Mouse (Mus musculus) midbrain, postnatal 0 days (tissue): ENCODE measurements around the gene Rflnb. TPM values are rescaled to one million over a fixed set of nuclear protein-coding genes. Genes with fewer than 3 reads are reported as not detected.
A peak's percentile ranks its signal among the peaks of the same experiment; 100 is the strongest.

ENCODE experiments used
- ATAC-seq: fragments of 200-750 bp; cut with Nextera tagmentation; 2 replicates; pipeline ENCODE4 v1.8.0; 2017; ENCODE audit warnings: moderate number of reproducible peaks, mild to moderate bottlenecking, moderate TSS enrichment, moderate library complexity; ENCODE audit not compliant: low FRiP score
- DNase-seq: peaks from one replicate; pipeline ENCODE4 v3.0.0-alpha.2; 2015; ENCODE audit warnings: low spot score
- H3K27ac ChIP-seq: fragments of 300-500 bp; sonication (generic); 2 replicates; pipeline ENCODE4 v1.5.1; 2014; ENCODE audit warnings: low read depth, mild to moderate bottlenecking, low read length, mixed read lengths
- H3K27me3 ChIP-seq: fragments of 300-500 bp; sonication (generic); 2 replicates; pipeline ENCODE4 v1.6.1; 2014; ENCODE audit warnings: low read length, control low read depth, mixed read lengths; ENCODE audit not compliant: insufficient read depth
- H3K36me3 ChIP-seq: fragments of 300-500 bp; sonication (generic); 2 replicates; pipeline ENCODE4 v1.6.1; 2014; ENCODE audit warnings: low read length, control low read depth, mixed read lengths; ENCODE audit not compliant: insufficient read depth
- H3K4me1 ChIP-seq: fragments of 300-500 bp; sonication (generic); 2 replicates; pipeline ENCODE4 v1.6.1; 2014; ENCODE audit warnings: mild to moderate bottlenecking, control low read depth, antibody characterized with exemption, low read length, mixed read lengths; ENCODE audit not compliant: insufficient read depth
- H3K4me2 ChIP-seq: fragments of 300-500 bp; sonication (generic); 2 replicates; pipeline ENCODE4 v1.6.1; 2014; ENCODE audit warnings: low read depth, mild to moderate bottlenecking, low read length, mixed read lengths; ENCODE audit not compliant: poor library complexity, severe bottlenecking
- H3K4me3 ChIP-seq: fragments of 300-500 bp; sonication (generic); 2 replicates; pipeline ENCODE4 v1.5.1; 2014; ENCODE audit warnings: low read depth, mild to moderate bottlenecking, low read length, moderate library complexity
- H3K9ac ChIP-seq: fragments of 300-500 bp; sonication (generic); replicated peaks from 2 replicates; pipeline ENCODE4 v1.6.1; 2014; ENCODE audit warnings: mild to moderate bottlenecking, low read length, moderate library complexity, mixed read lengths; ENCODE audit not compliant: poor library complexity, severe bottlenecking
- H3K9me3 ChIP-seq: fragments of 300-500 bp; sonication (generic); 2 replicates; pipeline ENCODE4 v1.6.1; 2016; ENCODE audit warnings: low read length, control low read depth
- CTCF ChIP-seq: IDR thresholded peaks from 2 replicates; pipeline ENCODE4 v1.5.1; 2016; ENCODE audit warnings: antibody characterized with exemption, mild to moderate bottlenecking
- WGBS: fragments of 180-500 bp; shearing (Covaris S2); extraction: QIAGEN DNeasy Blood & Tissue Kit; methylation state at CpG from one replicate; pipeline ENCODE4 v1.1.7; 2014; 5-methylcytosine and 5-hydroxymethylcytosine counted together
- polyA plus RNA-seq: library from polyadenylated mRNA; unstranded; fragments of >200 nt; fragmentation: Nextera tagmentation; extraction: Ambion mirVana; gene quantifications from 2 replicates; pipeline ENCODE4 v1.2.1, GENCODE M21; 2015
- total RNA-seq: library from RNA; depleted of rRNA; stranded (reverse); fragments of >200 nt; gene quantifications from 2 replicates; pipeline ENCODE4 v1.2.3, GENCODE M21; 2014; rRNA removed

Rflnb gene
- total and polyA plus RNA-seq, 2 experiments from 2014 or later = 16.3 to 16.7 TPM

DNA sequence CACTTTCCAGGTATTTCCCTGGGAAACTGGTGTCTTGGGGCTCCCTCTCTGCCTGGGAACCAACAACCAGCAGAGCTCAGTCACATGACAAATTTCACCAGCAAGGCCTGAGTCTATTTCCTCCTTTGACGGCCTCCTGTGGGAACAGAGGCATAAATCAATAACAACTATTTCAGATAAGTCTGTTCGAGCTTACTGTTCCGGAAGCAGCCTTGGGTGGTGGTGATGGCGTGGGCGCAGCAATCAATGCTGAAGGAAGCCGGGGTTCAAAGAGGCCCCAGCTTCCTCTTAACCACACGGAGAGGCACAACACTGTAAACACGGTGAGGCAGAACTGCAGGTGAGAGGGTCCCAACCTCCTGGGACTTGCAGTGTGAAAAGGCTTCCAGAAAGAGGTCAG, 50.8 kb downstream of the Rflnb start:
- no peaks in the 10 kb centered on the region for H3K4me1 ChIP-seq
- no peak overlapping the region for H3K27ac ChIP-seq
- H3K9me3 ChIP-seq = no peaks in the 10 kb centered on the region
- DNase-seq (no peak), ATAC-seq (no peak)
- H3K36me3 ChIP-seq = no peaks in the 10 kb centered on the region
- no peak overlapping the region for H3K4me2 ChIP-seq
- TF ChIP-seq CTCF = no peak
- no peaks in the 10 kb centered on the region for H3K27me3 ChIP-seq
- no peak overlapping the region for H3K4me3 ChIP-seq
- H3K9ac ChIP-seq = no peak overlapping the region
- 74% methylated on average over 8 of the region's 8 CpGs for WGBS

DNA sequence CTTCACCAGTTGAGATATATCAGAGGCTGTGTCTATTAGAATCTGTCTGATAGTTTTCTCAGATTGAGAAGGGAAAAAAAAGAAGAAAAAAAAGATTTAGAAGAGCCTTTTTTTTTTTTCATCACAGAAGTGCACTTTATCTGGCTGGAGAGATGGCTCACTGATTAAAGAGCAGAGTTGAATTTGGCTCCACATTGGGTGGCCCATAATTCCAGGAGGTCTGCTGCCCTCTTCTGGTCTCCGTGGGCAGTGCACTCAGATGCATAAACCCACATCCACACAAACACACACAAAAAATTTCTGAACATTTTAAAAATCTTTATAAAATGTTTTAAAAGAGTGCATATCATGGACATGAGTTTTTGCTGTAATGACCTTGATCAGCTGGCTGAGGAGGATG, 53.6 kb downstream of the Rflnb start:
- H3K27me3 ChIP-seq = no peaks in the 10 kb centered on the region
- H3K9ac ChIP-seq = no peak overlapping the region
- no peaks in the 10 kb centered on the region; the same call in 1 of the 2 replicates for H3K4me1 ChIP-seq
- H3K27ac ChIP-seq = no peak overlapping the region
- ATAC-seq (no peak), DNase-seq (no peak)
- H3K4me2 ChIP-seq = no peak overlapping the region
- no peaks in the 10 kb centered on the region for H3K9me3 ChIP-seq
- H3K36me3 ChIP-seq = no peaks in the 10 kb centered on the region
- TF ChIP-seq CTCF = peak; percentile 53
- WGBS = 94% methylated on average over 1 of the region's 1 CpGs
- no peak overlapping the region for H3K4me3 ChIP-seq

DNA sequence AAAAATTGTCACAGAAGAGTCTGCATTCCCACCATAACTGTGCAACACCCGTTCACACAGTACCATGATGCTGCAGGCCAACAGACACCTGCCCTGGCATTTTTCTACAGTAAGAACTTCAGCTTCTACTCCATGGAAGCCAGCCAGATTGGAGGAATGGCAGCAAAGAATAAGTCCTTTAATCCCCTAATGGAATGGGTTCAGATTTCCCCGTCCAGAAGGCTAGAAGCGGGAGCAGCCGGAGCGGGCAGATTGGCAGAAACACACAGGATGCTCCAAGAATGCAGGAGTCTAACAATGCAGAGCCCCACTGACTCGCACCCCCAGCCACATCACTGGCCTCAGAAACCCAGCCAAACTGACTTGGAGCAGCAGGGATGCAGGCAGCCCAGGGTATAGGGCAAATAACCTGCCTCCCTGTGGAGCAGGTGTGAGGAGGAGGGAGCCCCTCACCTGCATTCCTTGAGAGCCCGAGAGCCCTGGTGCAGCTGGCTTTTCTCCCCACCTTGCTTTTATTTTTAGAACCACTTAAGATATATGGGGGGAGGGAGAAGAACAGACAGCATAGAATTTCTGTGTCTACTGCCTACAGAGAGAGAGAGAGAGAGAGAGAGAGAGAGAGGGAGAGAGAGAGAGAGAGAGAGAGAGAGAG, 54.5 kb downstream of the Rflnb start:
- DNase-seq (peak; percentile 21), ATAC-seq (no peak)
- Histone ChIP-seq H3K27ac (no peak overlapping the region), H3K4me2 (no peak overlapping the region), H3K27me3 (no peaks in the 10 kb centered on the region), H3K9ac (no peak overlapping the region; the same call in 1 of the 2 replicates), H3K4me1 (no peaks in the 10 kb centered on the region; the same call in 1 of the 2 replicates), H3K36me3 (no peaks in the 10 kb centered on the region), H3K4me3 (no peak overlapping the region), H3K9me3 (no peaks in the 10 kb centered on the region)
- WGBS = 26% methylated on average over 7 of the region's 7 CpGs
- TF ChIP-seq CTCF = no peak

DNA sequence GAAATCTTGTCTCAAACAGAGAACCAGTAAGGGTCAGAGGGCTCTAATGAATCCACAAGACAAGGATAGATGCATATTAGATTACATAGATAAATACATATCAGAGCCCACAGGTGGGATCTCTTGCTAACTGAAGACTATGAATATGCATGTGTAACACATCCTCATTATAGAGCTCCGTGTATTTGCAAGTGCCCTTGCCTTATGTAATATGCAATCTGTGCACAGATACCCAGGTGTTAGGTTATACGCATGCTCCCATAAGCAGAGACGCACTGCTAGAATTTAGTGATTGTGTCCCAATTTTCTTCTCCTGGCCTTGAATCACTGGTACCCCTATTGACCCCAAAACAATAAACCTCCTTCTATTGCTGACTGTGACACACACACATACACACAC, 55.4 kb downstream of the Rflnb start:
- 76% methylated on average over 3 of the region's 3 CpGs for WGBS
- TF ChIP-seq CTCF = no peak
- ATAC-seq = no peak
- Histone ChIP-seq H3K27ac (no peak overlapping the region), H3K36me3 (no peaks in the 10 kb centered on the region), H3K4me1 (no peaks in the 10 kb centered on the region; the same call in 1 of the 2 replicates), H3K4me3 (no peak overlapping the region), H3K27me3 (no peaks in the 10 kb centered on the region), H3K4me2 (no peak overlapping the region), H3K9me3 (no peaks in the 10 kb centered on the region), H3K9ac (no peak overlapping the region)
- DNase-seq = no peak

DNA sequence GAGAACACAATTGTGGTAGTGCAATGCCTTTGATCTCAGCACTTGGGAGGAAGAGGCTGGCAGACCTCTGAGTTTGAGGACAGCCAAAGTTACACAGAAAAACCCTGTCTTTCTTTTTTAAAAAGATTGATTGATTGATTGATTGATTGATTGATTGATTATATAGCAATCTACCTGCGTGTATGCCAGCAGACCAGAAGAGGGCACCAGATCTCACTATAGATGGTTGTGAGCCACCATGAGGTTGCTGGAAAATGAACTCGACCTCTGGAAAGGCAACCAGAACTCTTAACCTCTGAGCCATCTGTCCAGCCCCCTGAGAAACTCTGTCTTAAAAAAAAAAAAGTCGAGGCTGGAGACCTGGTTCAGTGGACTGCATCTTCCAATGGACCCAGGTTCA, 57.0 kb downstream of the Rflnb start:
- ATAC-seq (no peak), DNase-seq (no peak)
- Histone ChIP-seq H3K27me3 (no peaks in the 10 kb centered on the region; the same call in 1 of the 2 replicates), H3K4me2 (no peak overlapping the region), H3K4me3 (no peak overlapping the region), H3K27ac (no peak overlapping the region), H3K4me1 (peaks cover 3% of the 10 kb centered on the region; the same call in 1 of the 2 replicates), H3K9ac (no peak overlapping the region), H3K9me3 (no peaks in the 10 kb centered on the region), H3K36me3 (no peaks in the 10 kb centered on the region)
- TF ChIP-seq CTCF = peak; percentile 38
- WGBS = 20% methylated on average over 3 of the region's 3 CpGs

Other genes starting within 250 kb of the Rflnb start
- 23.0 and 27.7 TPM in 2 replicates for gene Doc2b, start 231.7 kb downstream of the Rflnb start, total RNA-seq
- gene Doc2b, start 231.7 kb downstream of the Rflnb start, polyA plus RNA-seq = 6.9 and 8.0 TPM in 2 replicates
- gene Rph3al, start 89.4 kb downstream of the Rflnb start, total RNA-seq = 3.4 and 4.0 TPM in 2 replicates
- 3.0 and 3.1 TPM in 2 replicates for gene Rph3al, start 89.4 kb downstream of the Rflnb start, polyA plus RNA-seq
- 5.5 and 11.3 TPM in 2 replicates for gene 1700016K19Rik, start 27.9 kb downstream of the Rflnb start, total RNA-seq
- 8.6 and 8.8 TPM in 2 replicates for gene 1700016K19Rik, start 27.9 kb downstream of the Rflnb start, polyA plus RNA-seq
- gene Vps53, start 151.9 kb upstream of the Rflnb start, total RNA-seq = 40.3 and 46.1 TPM in 2 replicates
- gene Vps53, start 151.9 kb upstream of the Rflnb start, polyA plus RNA-seq = 63.5 and 64.0 TPM in 2 replicates
- 24.6 and 29.4 TPM in 2 replicates for gene Fam57a, start 151.9 kb upstream of the Rflnb start, total RNA-seq
- 17.6 and 19.6 TPM in 2 replicates for gene Fam57a, start 151.9 kb upstream of the Rflnb start, polyA plus RNA-seq
- not detected in 2 replicates for gene Dbil5, start 189.8 kb upstream of the Rflnb start, total RNA-seq
- gene Dbil5, start 189.8 kb upstream of the Rflnb start, polyA plus RNA-seq = 0.42 and 0.58 TPM in 2 replicates
- gene Gemin4, start 189.9 kb upstream of the Rflnb start, total RNA-seq = 10.1 and 14.1 TPM in 2 replicates
- gene Gemin4, start 189.9 kb upstream of the Rflnb start, polyA plus RNA-seq = 6.9 and 7.4 TPM in 2 replicates
- 13.6 and 15.3 TPM in 2 replicates for gene Mrm3, start 215.9 kb upstream of the Rflnb start, total RNA-seq
- gene Mrm3, start 215.9 kb upstream of the Rflnb start, polyA plus RNA-seq = 23.6 and 26.0 TPM in 2 replicates
- gene Glod4, start 215.9 kb upstream of the Rflnb start, total RNA-seq = 63.5 and 80.0 TPM in 2 replicates
- gene Glod4, start 215.9 kb upstream of the Rflnb start, polyA plus RNA-seq = 116 and 123 TPM in 2 replicates